Mouse (Mus musculus) liver, adult 2 months (tissue): Measurements from ENCODE around the gene Gpc6. TPM values are rescaled to one million over a fixed set of nuclear protein-coding genes. Genes with fewer than 3 reads are reported as not detected.

Experiments
- DNase-seq: peaks from one replicate; pipeline ENCODE4 v3.0.0-alpha.2; 2011; ENCODE audit warnings: low read depth, low spot score; ENCODE audit errors: extremely low read depth
- H3K27ac ChIP-seq: fragments of 200-500 bp; replicated peaks from 2 replicates; pipeline ENCODE4 v1.5.1; 2012; ENCODE audit warnings: low read depth, mild to moderate bottlenecking, control low read depth, inconsistent platforms, low read length; ENCODE audit not compliant: insufficient read depth
- H3K27me3 ChIP-seq: fragments of 200-500 bp; 2 replicates; pipeline ENCODE4 v1.6.1; 2012; ENCODE audit warnings: mild to moderate bottlenecking, moderate library complexity, low read length, inconsistent platforms; ENCODE audit not compliant: control insufficient read depth, insufficient read depth
- H3K36me3 ChIP-seq: fragments of 200-500 bp; 2 replicates; pipeline ENCODE4 v1.6.1; 2012; ENCODE audit warnings: low read length, inconsistent platforms; ENCODE audit not compliant: control insufficient read depth, insufficient read depth
- H3K4me1 ChIP-seq: fragments of 200-500 bp; 2 replicates; pipeline ENCODE4 v1.6.1; 2011; ENCODE audit warnings: low read length; ENCODE audit not compliant: control insufficient read depth, insufficient read depth
- H3K4me3 ChIP-seq: fragments of 200-500 bp; 2 replicates; pipeline ENCODE4 v1.5.1; 2011; ENCODE audit warnings: low read depth, mild to moderate bottlenecking, control low read depth, low read length, moderate library complexity; ENCODE audit not compliant: insufficient read depth
- H3K79me2 ChIP-seq: fragments of 200-500 bp; 2 replicates; pipeline ENCODE4 v1.6.1; 2012; ENCODE audit warnings: inconsistent platforms, mild to moderate bottlenecking, low read length, moderate library complexity; ENCODE audit not compliant: control insufficient read depth, insufficient read depth
- H3K9ac ChIP-seq: fragments of 200-500 bp; 2 replicates; pipeline ENCODE4 v1.6.1; 2012; ENCODE audit warnings: low read depth, mild to moderate bottlenecking, control low read depth, inconsistent platforms, low read length
- CTCF ChIP-seq: fragments of 200-500 bp; IDR thresholded peaks from 2 replicates; pipeline ENCODE4 v1.5.1; 2011; ENCODE audit warnings: low read depth, low read length, control low read depth
- POLR2A ChIP-seq: fragments of 200-500 bp; IDR thresholded peaks from 2 replicates; pipeline ENCODE4 v1.6.1; 2011; ENCODE audit warnings: low read length, control low read depth; ENCODE audit not compliant: insufficient read depth; ENCODE audit errors: extremely low read depth
- WGBS: fragments of 180-500 bp; shearing (Covaris S2); methylation state at CpG from one replicate; pipeline ENCODE4 v1.1.7; 2018; 5-methylcytosine and 5-hydroxymethylcytosine counted together
- polyA plus RNA-seq: library from polyadenylated mRNA; depleted of rRNA; stranded (reverse); fragments of >200 nt; gene quantifications from 2 replicates; pipeline ENCODE4 v1.2.3, GENCODE M21; 2012
- total RNA-seq: library from RNA; depleted of rRNA; stranded (reverse); fragments of >200 nt; gene quantifications from 2 replicates; pipeline ENCODE4 v1.2.3, GENCODE M21; 2014

Gpc6 gene
- total and polyA plus RNA-seq, 2 experiments, result 0.88 to 2.6 TPM

GRCm38 (mm10) chr14:116943751-116944150 is 18.6 kb downstream of the Gpc6 start:
- no peak overlapping the region for H3K9ac ChIP-seq
- DNase-seq, result no peak
- H3K36me3 ChIP-seq, result no peaks in the 10 kb centered on the region
- no peak overlapping the region for H3K27ac ChIP-seq
- 91% methylated on average over 7 of the region's 7 CpGs for WGBS
- no peaks in the 10 kb centered on the region for H3K79me2 ChIP-seq
- H3K4me1 ChIP-seq, result peaks cover 3% of the 10 kb centered on the region; the same call in 1 of the 2 replicates
- H3K27me3 ChIP-seq, result no peaks in the 10 kb centered on the region
- no peak for TF ChIP-seq POLR2A
- no peak for TF ChIP-seq CTCF
- no peak overlapping the region for H3K4me3 ChIP-seq

DNA sequence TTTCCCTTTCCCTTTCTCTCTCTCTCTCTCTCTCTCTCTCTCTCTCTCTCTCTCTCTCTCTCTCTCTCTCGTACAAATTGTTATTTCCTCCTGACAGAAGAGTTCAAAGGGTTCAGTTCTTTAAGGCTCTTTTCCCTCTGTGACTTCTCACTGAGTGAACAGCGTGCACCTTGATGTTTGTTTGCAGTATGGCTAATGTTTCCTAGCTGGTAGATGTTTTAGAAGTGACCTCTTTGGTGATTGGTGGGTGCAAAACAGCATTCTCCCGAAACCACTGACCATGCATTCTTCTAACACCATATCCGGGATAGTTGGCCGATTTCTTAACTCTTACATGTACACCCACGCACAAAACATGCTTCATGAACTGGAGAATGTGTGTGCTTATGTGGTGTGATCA is 20.9 kb downstream of the Gpc6 start:
- WGBS, result 23% methylated on average over 6 of the region's 6 CpGs
- DNase-seq, result peak; percentile 9
- no peaks in the 10 kb centered on the region for H3K27me3 ChIP-seq

DNA sequence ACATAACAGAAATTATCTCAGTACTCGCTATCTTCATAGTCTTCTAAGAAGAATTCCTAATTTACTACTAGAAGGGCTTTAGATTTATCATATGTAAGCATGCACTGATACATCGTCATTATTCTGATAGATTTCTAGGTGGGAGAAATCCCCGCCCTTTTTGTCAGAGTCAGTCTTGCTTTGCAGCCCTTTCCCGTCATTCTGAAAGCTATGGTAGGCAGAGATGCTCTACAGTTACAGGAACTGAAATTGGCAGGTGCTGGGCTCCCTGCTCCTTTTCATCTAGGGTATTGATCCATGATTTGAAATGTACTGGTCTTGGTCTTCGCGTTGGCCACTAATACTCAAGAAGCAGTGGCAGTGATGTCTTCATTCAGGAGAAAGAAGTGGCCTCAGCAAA is 22.3 kb downstream of the Gpc6 start:
- no peaks in the 10 kb centered on the region for H3K27me3 ChIP-seq
- no peaks in the 10 kb centered on the region for H3K36me3 ChIP-seq
- WGBS, result 67% methylated on average over 6 of the region's 6 CpGs
- H3K4me3 ChIP-seq, result no peak overlapping the region
- H3K4me1 ChIP-seq, result peaks cover 3% of the 10 kb centered on the region; the same call in 1 of the 2 replicates
- H3K27ac ChIP-seq, result no peak overlapping the region
- H3K79me2 ChIP-seq, result no peaks in the 10 kb centered on the region
- DNase-seq, result no peak
- no peak for TF ChIP-seq CTCF
- no peak for TF ChIP-seq POLR2A
- H3K9ac ChIP-seq, result no peak overlapping the region

More for the DNA sequence above, 20.9 kb downstream of the Gpc6 start:
- no peak overlapping the region for H3K9ac ChIP-seq
- no peaks in the 10 kb centered on the region for H3K36me3 ChIP-seq
- TF ChIP-seq CTCF (no peak), POLR2A (no peak)
- no peaks in the 10 kb centered on the region for H3K79me2 ChIP-seq
- H3K4me3 ChIP-seq, result no peak overlapping the region
- peaks cover 3% of the 10 kb centered on the region; the same call in 1 of the 2 replicates for H3K4me1 ChIP-seq
- H3K27ac ChIP-seq, result no peak overlapping the region

- no peak overlapping the region for H3K4me3 ChIP-seq
- no peak overlapping the region for H3K9ac ChIP-seq
- peaks cover 3% of the 10 kb centered on the region; the same call in 1 of the 2 replicates for H3K4me1 ChIP-seq
- 38% methylated on average over 5 of the region's 5 CpGs for WGBS
- no peaks in the 10 kb centered on the region for H3K79me2 ChIP-seq
- no peak for DNase-seq
- H3K36me3 ChIP-seq, result no peaks in the 10 kb centered on the region
- H3K27me3 ChIP-seq, result no peaks in the 10 kb centered on the region
- no peak overlapping the region for H3K27ac ChIP-seq
- TF ChIP-seq POLR2A, result no peak
- TF ChIP-seq CTCF, result no peak
Observed at GRCm38 (mm10) chr14:116947939-116948591, 22.9 kb downstream of the Gpc6 start.

DNA sequence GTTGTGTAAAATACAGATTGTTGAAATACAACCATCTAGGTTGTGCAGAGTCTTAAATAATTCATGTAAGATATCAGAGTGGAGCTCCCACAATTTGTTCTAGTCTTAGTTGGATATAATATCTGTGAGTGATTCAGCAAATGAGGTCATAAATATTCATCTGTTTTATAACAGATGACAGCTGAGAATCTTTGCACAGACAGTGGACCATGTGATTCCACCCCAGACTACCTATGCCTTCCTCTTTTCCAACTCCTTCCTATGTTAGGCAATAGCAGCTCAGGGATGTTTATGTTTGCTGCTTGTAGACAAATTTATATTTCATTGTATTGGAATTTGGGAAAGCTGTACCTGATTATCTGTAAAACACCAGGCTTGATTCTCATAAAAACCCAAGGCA is 32.0 kb downstream of the Gpc6 start:
- Histone ChIP-seq H3K79me2 (no peaks in the 10 kb centered on the region), H3K4me1 (no peaks in the 10 kb centered on the region), H3K36me3 (no peaks in the 10 kb centered on the region), H3K9ac (no peak overlapping the region), H3K4me3 (no peak overlapping the region), H3K27ac (no peak overlapping the region), H3K27me3 (no peaks in the 10 kb centered on the region)
- DNase-seq, result no peak
- TF ChIP-seq CTCF (no peak), POLR2A (no peak)

- Histone ChIP-seq H3K27me3 (no peaks in the 10 kb centered on the region), H3K36me3 (no peaks in the 10 kb centered on the region), H3K27ac (no peak overlapping the region), H3K4me1 (no peaks in the 10 kb centered on the region), H3K4me3 (no peak overlapping the region), H3K79me2 (no peaks in the 10 kb centered on the region), H3K9ac (no peak overlapping the region)
- TF ChIP-seq CTCF (no peak), POLR2A (no peak)
- WGBS, result 91% methylated on average over 6 of the region's 6 CpGs
- DNase-seq, result no peak
Observed at GRCm38 (mm10) chr14:116964837-116965236, 39.7 kb downstream of the Gpc6 start.
